Mouse (Mus musculus): Measurements from ENCODE around the gene Cdk2ap2.

Cdk2ap2 gene

GRCm38 (mm10) chr19:4140147-4140546, 43.2 kb downstream of the Cdk2ap2 start:
- DNase-seq: no peak

- peak; percentile 47 to 58 for DNase-seq
Measured at GRCm38 (mm10) chr19:4142416-4143173, 45.6 kb downstream of the Cdk2ap2 start.

DNA sequence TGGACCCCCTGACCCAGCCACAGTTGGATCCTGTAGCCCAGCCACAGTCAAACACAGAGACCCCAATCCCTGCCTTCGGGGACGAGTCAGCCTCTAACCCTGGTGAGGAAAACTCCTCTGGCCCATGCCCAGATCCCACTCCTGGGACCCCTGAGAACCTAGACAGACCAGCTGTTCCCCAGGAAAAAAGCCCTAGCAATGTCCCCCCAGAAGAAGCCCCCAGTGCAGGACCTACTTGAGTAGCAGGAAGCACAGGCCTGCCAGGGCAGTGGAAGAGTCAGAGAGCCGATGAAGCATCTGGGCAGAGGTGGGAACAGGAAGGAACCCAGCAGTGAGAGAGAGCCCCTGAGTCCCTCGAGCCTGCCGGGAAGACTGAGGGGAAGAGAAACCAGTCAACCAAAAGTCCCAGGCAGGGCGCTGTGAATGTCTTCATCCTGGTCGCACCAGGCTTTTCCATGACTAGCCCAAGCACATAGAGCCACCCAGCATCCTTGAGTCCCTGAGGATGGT, 46.8 kb downstream of the Cdk2ap2 start, which contains the start of gene Cabp4:
Gene Cabp4, minus strand, starts transcription at position 275 of the 510 bp plus-strand sequence.
- no peak for DNase-seq

GRCm38 (mm10) chr19:4144550-4145498, 47.8 kb downstream of the Cdk2ap2 start:
- DNase-seq: no peak

DNA sequence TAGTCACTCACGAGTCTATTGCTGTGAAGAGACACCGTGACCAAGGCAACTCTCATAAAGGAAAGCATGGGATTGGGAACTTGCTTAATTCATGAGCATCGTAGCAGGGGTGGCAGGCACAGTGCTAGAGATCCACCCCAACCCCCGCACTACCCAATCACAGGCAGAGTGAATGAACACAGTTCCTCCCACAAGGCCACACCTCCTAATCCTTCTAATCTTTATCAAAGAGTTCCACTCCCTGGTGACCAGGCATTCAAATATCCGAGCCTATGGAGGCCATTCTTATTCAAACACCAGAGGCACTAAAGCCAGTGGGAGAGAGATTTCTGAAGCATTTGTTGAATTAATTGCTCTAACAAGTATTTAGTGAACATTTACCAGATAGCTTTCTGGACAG, 49.0 kb downstream of the Cdk2ap2 start:
- DNase-seq: no peak

DNA sequence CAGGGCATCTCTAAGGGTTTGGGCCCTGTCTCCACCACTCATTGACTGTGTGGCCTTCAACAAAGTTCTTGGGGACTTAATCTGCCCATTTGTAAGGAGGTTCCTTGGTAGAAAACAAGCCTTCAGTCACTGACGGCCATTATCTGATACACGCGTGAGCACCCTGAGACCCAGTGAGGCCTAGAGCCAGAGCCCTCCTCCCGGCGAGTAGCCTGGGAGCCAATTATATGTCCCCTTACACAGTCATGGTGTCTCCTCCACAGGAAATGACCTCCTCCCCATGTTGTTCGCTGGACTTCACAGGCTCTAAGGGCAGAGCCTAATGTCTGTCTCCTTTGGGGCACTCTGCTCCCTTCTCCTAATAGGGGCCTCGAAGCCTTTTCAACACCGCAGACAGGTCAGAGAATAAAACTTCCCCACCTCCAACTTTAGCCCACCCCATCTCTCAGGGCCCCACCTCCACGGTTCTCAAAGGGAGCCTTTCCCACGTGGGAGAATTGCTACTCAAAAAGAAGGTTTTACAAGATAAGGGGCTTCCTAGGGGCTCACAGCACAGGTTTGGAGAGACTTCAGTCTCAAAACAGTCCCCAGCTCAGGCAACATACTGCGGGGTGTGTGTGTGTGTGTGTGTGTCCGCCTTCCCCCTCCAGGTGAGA, 49.5 kb downstream of the Cdk2ap2 start:
- no peak for DNase-seq

DNA sequence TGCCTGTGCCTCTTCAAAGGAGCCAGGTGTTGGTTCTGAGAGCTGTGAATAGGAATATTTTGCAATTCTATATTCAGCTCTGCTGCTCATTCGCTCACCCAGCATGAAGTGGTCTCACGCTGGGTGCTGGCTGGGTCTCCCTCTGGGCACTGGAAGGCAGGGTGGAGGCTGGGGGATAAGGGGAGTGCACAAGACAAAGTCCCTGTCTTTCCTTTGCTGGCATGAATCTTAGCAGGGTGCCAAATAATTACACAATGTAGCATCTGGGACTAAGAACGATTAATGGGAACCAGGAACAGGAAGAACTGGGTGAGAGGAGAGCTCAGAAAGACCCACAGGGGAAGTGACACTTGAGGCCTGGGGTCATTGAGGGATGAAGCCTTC, 50.0 kb downstream of the Cdk2ap2 start:
- DNase-seq: no peak

DNA sequence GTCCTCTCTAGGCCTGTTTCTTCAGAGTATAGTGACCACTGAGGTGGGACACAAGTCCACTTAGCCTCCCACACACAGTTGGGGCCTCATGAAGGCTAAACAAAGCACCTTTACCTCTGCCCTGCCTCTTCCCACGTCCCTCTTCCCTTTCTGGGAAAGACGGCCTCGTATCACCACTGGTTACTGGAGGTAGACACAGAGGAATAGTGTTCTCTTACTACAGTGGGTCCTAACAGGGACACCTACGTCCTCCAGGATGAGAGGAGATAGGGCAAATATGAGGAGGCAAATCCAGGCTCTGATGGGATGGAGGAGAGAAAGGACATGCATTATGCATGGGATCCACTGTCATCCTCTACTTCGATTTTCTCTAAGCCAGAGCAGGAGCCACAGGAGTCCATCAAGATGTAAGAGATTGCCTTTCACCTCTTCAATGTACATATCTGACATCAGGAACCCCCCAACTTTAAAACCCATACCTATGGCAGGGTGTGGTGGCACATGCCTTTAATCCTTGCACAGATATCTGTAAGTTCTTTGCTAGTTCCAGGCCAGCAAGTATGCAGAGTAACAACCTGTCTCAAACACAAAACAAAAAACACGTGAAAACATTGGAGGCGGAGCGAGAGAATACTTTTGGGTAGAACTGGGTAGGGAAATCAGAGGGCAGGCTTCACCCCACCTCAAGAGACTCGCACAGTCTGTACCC, 51.0 kb downstream of the Cdk2ap2 start:
- DNase-seq: peak in 1 of 2 experiments; percentile 13

DNA sequence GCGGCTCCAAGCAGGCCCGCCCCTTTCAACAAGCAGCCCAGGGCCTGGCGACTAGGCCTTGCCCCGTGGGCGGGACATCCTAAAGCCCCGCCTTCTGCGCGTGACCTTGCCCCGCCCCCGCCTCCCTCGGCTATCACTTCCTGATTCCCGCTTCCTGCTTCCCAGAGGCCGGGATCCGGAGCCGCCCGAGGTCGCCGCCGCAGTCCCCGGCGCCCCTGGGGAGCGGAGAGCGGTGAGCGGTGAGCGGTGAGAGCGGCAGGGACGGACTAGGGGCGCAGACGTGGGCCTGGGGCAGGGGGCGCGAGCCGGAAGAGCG, 51.5 kb downstream of the Cdk2ap2 start, which contains the start of gene Coro1b:
Gene Coro1b, plus strand, starts transcription at position 129 of the 316 bp plus-strand sequence.
- peak; percentile 98 to 99 for DNase-seq
